ENCODE assay signal across 8 mouse cellular contexts in the genomic region with DNA sequence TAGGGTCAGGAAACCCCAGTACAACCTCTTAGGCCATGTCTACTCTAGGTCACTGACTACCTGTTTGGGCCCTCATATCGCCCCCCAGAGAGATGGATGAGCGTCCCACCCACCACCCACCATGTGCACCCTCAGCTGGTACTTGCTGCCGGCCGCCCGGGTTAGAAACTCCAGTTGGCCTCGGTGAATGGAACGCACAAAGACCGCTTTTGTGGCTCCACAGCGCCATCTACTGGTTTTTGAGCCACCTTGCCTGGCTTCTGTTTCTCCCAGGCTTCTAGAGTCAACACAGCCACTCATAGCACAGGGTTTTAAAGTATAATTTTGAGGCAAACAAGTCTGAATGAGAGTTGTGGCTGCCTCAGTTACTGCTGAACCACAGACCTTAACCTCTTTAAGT. TPM values are rescaled to one million over a fixed set of nuclear protein-coding genes. Genes with fewer than 3 reads are reported as not detected.
A peak's percentile ranks its signal among the peaks of the same experiment; 100 is the strongest.
DNase-seq lines count a peak whose midpoint lies in the region; ATAC-seq and TF ChIP-seq lines count a peak whose summit lies in the region.

No protein-coding gene starts in this region.

- no peak overlapping the region for H3K4me2 ChIP-seq in neural tube, embryonic 15.5 days

- 0 out of 2 replicates have a peak, but pooled peaks cover 3% of the 10 kb centered on the region for H3K27me3 ChIP-seq in neural tube, embryonic 15.5 days (replicated peaks)
- H3K27me3 ChIP-seq in cerebellum, adult 2 months (ENCODE audit: control insufficient read depth, insufficient read depth, low read length): no peaks in the 10 kb centered on the region

- no peak overlapping the region for H3K27ac ChIP-seq in neural tube, embryonic 15.5 days (replicated peaks)
- no peak overlapping the region for H3K27ac ChIP-seq in cerebellum, adult 2 months (ENCODE audit: insufficient read depth, low read length)
- no peak overlapping the region for H3K27ac ChIP-seq in gastrocnemius, adult 2 months

- no peak overlapping the region for H3K9ac ChIP-seq in neural tube, embryonic 15.5 days (replicated peaks)

- no peak for ATAC-seq in neural tube, embryonic 15.5 days (ENCODE audit: low FRiP score)

- H3K36me3 ChIP-seq in neural tube, embryonic 15.5 days: no peaks in the 10 kb centered on the region

- peak; percentile 83 for DNase-seq in neural tube, embryonic 10.5 days (ENCODE audit: extremely low spot score, low spot score)
- DNase-seq in cerebellum, adult 2 months: peak; percentile 50 to 63
- DNase-seq in gastrocnemius, adult 2 months: peak; percentile 80
- peak; percentile 67 to 75 for DNase-seq in kidney, postnatal 25 days
- peak; percentile 45 to 64 for DNase-seq in lung, adult 18-20 months
- DNase-seq in retina, postnatal 1 day: peak; percentile 88
- DNase-seq in thymus, postnatal 4 days: peak; percentile 89

- WGBS in neural tube, embryonic 15.5 days: 3% methylated on average over 9 of the region's 9 CpGs
- WGBS in cerebellum, adult 2 months: 2% methylated on average over 9 of the region's 9 CpGs

- H3K4me3 ChIP-seq in neural tube, embryonic 15.5 days (replicated peaks): no peak overlapping the region
- no peak overlapping the region for H3K4me3 ChIP-seq in cerebellum, adult 2 months (replicated peaks; ENCODE audit: insufficient read depth, low read depth, low read length)
- H3K4me3 ChIP-seq in gastrocnemius, adult 2 months: no peak overlapping the region

- TF ChIP-seq POLR2A in cerebellum, adult 2 months (IDR thresholded peaks at IDR 0.05; ENCODE audit: borderline replicate concordance, insufficient read depth, low read length): no peak

- intact Hi-C loops in gastrocnemius, adult 2 months (cut with DNase I): loop anchor here (1.0 to 10.0 kb wide), 4 partner anchors 42 to 448 kb away; no protein-coding TSS in a partner anchor

- TF ChIP-seq CTCF in cerebellum, adult 2 months (IDR thresholded peaks at IDR 0.05; ENCODE audit: borderline replicate concordance, insufficient read depth, low read depth, low read length): peak; percentile 75
- TF ChIP-seq CTCF in gastrocnemius, adult 2 months (IDR thresholded peaks at IDR 0.05): peak; percentile 87; the same call in 1 of the 2 replicates

- H3K9me3 ChIP-seq in neural tube, embryonic 15.5 days (replicated peaks): no peaks in the 10 kb centered on the region

- no peaks in the 10 kb centered on the region for H3K4me1 ChIP-seq in neural tube, embryonic 15.5 days
- no peaks in the 10 kb centered on the region for H3K4me1 ChIP-seq in cerebellum, adult 2 months (ENCODE audit: control insufficient read depth, insufficient read depth, low read length)

RNA-seq across cellular contexts. Expression of gene Myl10, which starts 13.9 kb away (rescaled TPM):
- 5.3 TPM in 1 of 2 replicates, not detected in the other for polyA plus RNA-seq in neural tube, embryonic 15.5 days (2015; fragmentation: Nextera tagmentation; extraction: Ambion mirVana)
- not detected in 2 replicates for polyA plus RNA-seq in cerebellum, adult 2 months (2012; rRNA removed)
- total RNA-seq in gastrocnemius, adult 2 months (2021): 1 to 10 TPM in 1 of 2 experiments, not detected in 1; 3.5 TPM
